Mouse (Mus musculus): ENCODE data around the gene Psmb1. TPM values are rescaled to one million over a fixed set of nuclear protein-coding genes. Genes with fewer than 3 reads are reported as not detected.

Gene Psmb1
- polyA plus RNA-seq, 1 experiment from 2014 or later = 267 TPM

DNA sequence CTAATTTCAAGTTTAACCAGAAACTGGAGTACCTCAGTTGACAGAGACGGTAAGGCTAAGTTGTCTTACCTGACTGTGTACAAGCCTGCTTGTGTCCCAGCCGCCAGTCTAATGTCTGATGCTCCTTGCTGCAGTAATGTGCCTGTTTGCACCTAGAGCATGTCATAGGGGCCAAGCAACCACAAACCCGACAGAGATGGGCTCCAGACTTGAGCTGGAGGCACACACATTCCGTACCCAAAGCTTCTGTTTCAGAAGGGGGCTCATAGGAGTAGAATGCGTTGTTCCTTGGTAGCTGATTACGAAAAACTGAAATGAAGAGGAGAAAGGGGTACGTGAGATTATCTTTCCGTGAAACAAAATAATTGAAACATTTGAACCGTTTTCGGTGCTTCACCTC, 26.8 kb upstream of the Psmb1 start:
- WGBS = 14% methylated on average over 10 of the region's 10 CpGs
- no peak overlapping the region for H3K27ac ChIP-seq
- ATAC-seq = no peak

DNA sequence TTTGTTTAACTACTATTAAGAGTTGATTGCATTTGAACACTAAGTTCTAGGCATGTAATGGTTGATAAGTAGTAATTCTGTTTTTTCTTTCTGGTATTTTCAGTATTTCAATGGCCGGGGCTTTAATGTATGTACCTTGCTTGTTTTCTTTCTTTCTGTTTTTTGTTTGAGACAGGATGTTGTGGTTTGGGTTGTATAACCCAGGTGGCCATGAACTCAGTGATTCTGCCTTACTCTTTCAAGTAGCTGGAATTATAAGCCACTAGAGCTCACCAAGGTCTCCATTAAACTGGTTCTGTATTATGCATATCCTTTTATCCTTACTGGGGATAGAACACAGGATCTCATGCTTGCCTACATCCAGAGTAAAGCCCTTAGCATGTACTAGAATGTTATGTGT, 19.2 kb upstream of the Psmb1 start:
- Histone ChIP-seq H3K36me3 (peaks cover 87% of the 10 kb centered on the region), H3K9me3 (no peaks in the 10 kb centered on the region)
- 100% methylated on average over 1 of the region's 1 CpGs for WGBS

More for the DNA sequence above, 26.8 kb upstream of the Psmb1 start:
- H3K9ac ChIP-seq (replicated peaks) = peak overlapping the region; percentile 94
- H3K4me2 ChIP-seq (replicated peaks) = peak overlapping the region; percentile 62
- H3K4me1 ChIP-seq (replicated peaks) = peaks cover 26% of the 10 kb centered on the region
- no peaks in the 10 kb centered on the region for H3K9me3 ChIP-seq
- no peaks in the 10 kb centered on the region for H3K27me3 ChIP-seq
- H3K36me3 ChIP-seq = peaks cover 36% of the 10 kb centered on the region
- peak overlapping the region; percentile 88 for H3K4me3 ChIP-seq (replicated peaks)

DNA sequence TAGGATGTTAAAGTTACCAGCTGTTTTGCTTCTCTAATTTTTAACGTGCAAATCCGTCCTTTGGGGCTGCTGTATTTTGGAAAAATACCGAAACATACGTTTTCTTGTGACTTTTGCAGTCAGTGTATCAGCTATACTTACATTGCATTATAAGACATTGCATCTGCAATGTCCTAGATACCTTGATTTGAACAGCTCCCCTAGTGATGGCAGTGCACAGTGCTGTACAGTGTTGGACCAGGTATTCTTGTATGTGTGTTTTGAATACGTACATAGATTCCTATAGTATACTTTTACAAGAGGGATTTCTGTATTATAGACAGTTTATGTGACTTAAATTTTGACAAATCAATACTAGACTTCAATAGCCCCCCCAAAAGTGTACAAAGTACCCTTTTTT, 18.6 kb upstream of the Psmb1 start:
- no peak overlapping the region for H3K9ac ChIP-seq (replicated peaks)
- no peak overlapping the region for H3K27ac ChIP-seq
- no peaks in the 10 kb centered on the region for H3K9me3 ChIP-seq
- H3K27me3 ChIP-seq = no peaks in the 10 kb centered on the region
- 98% methylated on average over 5 of the region's 5 CpGs for WGBS
- H3K4me3 ChIP-seq (replicated peaks) = no peak overlapping the region
- no peak for ATAC-seq
- peaks cover 89% of the 10 kb centered on the region for H3K36me3 ChIP-seq
- no peaks in the 10 kb centered on the region for H3K4me1 ChIP-seq (replicated peaks)
- no peak overlapping the region for H3K4me2 ChIP-seq (replicated peaks)

More for the DNA sequence above, 19.2 kb upstream of the Psmb1 start:
- ATAC-seq = no peak
- Histone ChIP-seq H3K4me1 (replicated peaks) (no peaks in the 10 kb centered on the region), H3K4me2 (replicated peaks) (no peak overlapping the region), H3K9ac (replicated peaks) (no peak overlapping the region), H3K27ac (no peak overlapping the region), H3K27me3 (no peaks in the 10 kb centered on the region), H3K4me3 (replicated peaks) (no peak overlapping the region)

DNA sequence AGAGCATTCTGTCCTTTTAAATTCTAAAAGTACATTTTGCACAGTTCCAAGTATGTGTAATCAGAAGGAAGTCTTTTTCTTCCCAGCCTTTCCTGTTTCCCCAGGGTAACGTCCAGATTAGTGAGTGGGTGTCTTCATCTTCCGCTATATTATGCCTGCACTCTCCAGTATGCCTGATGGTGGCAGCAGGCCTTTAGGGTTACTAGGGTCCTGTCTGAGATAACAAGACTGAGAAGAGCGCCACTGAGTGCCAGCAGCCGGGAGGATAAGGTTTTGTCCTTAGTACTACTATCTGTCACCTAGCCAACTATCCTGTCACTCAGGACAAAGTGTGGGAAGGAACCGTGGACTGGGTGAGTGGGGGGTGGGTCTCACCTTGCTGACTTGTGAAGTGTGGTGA, 18.2 kb upstream of the Psmb1 start:
- no peaks in the 10 kb centered on the region for H3K9me3 ChIP-seq
- no peak overlapping the region for H3K4me3 ChIP-seq (replicated peaks)
- WGBS = 77% methylated on average over 5 of the region's 5 CpGs
- peaks cover 88% of the 10 kb centered on the region for H3K36me3 ChIP-seq
- H3K27ac ChIP-seq = no peak overlapping the region
- ATAC-seq = no peak
- no peak overlapping the region for H3K4me2 ChIP-seq (replicated peaks)
- no peak overlapping the region for H3K9ac ChIP-seq (replicated peaks)
- H3K27me3 ChIP-seq = no peaks in the 10 kb centered on the region
- no peaks in the 10 kb centered on the region for H3K4me1 ChIP-seq (replicated peaks)

DNA sequence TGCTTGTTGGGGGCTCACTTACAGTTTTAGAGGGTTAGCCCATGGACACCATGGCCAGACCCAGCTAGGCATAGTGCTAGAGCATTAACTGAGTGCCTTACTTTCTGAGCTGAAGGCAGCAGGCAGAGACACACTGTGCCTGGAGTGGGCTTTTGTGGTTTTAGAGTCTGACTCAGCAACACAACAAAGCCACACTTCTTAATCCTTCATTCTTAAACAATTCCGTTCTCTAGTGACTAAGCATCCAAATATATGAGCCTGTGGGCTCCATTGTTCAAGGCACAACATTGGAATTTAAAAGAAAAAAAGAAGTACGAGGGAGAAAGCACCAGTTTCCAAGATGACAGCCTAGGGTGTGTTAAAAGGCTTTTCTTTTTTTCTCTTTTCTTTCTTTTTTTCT, 11.1 kb upstream of the Psmb1 start:
- no peak for ATAC-seq
- WGBS = 73% methylated on average over 2 of the region's 2 CpGs
- Histone ChIP-seq H3K36me3 (peaks cover 93% of the 10 kb centered on the region), H3K4me2 (replicated peaks) (no peak overlapping the region), H3K27ac (no peak overlapping the region), H3K27me3 (no peaks in the 10 kb centered on the region), H3K4me1 (replicated peaks) (no peaks in the 10 kb centered on the region), H3K9ac (replicated peaks) (no peak overlapping the region), H3K4me3 (replicated peaks) (no peak overlapping the region), H3K9me3 (no peaks in the 10 kb centered on the region)

DNA sequence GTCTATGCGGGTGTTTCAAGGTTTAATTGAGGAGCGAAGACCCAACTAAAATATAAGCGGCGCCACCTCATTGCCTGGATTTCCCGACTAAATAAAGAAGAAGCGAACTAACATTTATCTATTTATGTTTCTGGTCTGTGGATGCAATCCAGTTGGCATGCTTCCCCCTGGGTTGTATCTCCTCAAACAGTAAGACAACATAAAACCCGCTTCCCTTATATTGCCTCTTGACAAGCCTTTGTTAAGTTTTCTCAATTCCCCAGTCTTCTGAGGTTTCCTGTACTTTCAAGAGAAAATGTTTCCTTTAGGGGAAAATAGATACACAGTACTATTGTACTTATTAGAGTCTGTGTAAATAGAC, 818 bp downstream of the Psmb1 start:
- Histone ChIP-seq H3K27me3 (no peaks in the 10 kb centered on the region), H3K9me3 (no peaks in the 10 kb centered on the region), H3K36me3 (peaks cover 23% of the 10 kb centered on the region), H3K4me2 (replicated peaks) (peak overlapping the region; percentile 96), H3K4me3 (replicated peaks) (peak overlapping the region; percentile 96), H3K27ac (peak overlapping the region; percentile 95), H3K4me1 (replicated peaks) (peaks cover 48% of the 10 kb centered on the region), H3K9ac (replicated peaks) (peak overlapping the region; percentile 87; the same call in 1 of the 2 replicates)
- 43% methylated on average over 7 of the region's 7 CpGs for WGBS
- ATAC-seq = no peak

DNA sequence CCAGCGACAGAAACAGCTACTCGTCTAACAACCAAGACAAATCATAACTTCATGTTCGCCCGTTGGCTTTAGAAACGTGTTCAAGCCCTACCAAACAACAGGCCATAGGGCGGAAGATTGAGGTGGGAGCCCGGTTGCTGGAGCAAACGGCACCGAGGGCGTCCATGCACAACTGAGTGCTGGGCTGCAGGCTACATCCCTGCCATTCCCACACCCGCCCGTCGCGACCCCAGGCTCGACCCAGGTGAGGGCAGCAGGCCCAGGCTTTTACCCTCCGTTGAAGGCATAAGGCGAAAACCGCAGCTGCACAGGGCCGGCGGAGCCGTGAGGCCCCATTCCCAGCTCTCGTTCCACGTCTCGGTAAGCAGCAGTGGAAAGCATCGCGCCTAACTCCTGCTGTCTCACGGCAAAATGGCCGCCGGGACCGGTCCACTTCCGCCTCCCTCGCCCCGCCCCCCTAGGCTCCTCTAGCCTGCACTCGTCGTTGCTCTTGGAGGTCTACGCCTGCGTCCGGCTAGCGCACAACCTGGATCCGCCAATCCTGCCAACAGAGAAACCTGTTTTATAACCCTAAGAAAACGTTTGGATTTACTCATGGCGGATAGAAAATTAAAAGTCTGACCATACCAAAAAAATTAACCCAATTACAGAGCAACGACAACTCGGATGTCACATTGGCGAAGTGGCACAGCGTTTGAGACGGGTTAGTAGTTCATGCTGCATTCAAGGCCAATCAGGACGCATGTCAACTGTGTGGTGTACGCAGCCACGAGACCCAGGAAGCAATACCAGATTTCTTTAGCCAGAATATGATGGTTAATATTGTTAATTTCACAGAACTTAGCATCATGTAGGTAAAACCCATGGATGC, 1.4 kb downstream of the Psmb1 start:
- Histone ChIP-seq H3K4me2 (replicated peaks) (peak overlapping the region; percentile 96), H3K4me1 (replicated peaks) (peaks cover 48% of the 10 kb centered on the region), H3K27ac (peak overlapping the region; percentile 95), H3K4me3 (replicated peaks) (peak overlapping the region; percentile 96), H3K9ac (replicated peaks) (peak overlapping the region; percentile 87), H3K9me3 (no peaks in the 10 kb centered on the region), H3K36me3 (peaks cover 27% of the 10 kb centered on the region), H3K27me3 (no peaks in the 10 kb centered on the region)
- WGBS = under 1% methylated on average over 50 of the region's 50 CpGs
- peak; percentile 96 for ATAC-seq

DNA sequence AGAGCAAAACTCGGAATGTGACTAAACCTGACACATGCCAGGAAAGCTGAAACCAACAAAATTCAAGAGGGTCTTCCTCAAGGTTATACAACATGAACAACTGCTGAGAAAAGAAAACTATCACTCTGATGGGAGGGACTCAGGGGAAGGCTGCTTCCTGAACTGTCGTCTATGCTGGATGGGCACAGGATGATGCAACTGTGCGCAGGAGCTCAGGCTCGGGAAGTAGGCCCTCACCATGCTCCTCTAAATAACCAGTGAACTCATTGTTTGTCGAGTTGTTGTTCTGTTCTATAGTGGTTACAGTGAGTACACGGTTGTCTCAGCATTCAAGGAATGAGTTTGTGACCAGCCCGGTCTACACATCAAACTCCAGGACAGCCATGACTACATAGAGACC, 9.0 kb downstream of the Psmb1 start:
- no peak for ATAC-seq
- Histone ChIP-seq H3K4me2 (replicated peaks) (no peak overlapping the region), H3K36me3 (peaks cover 57% of the 10 kb centered on the region), H3K4me3 (replicated peaks) (no peak overlapping the region), H3K9me3 (no peaks in the 10 kb centered on the region), H3K4me1 (replicated peaks) (peaks cover 8% of the 10 kb centered on the region; the same call in 1 of the 2 replicates), H3K9ac (replicated peaks) (no peak overlapping the region), H3K27me3 (no peaks in the 10 kb centered on the region), H3K27ac (no peak overlapping the region)
- 93% methylated on average over 7 of the region's 7 CpGs for WGBS

DNA sequence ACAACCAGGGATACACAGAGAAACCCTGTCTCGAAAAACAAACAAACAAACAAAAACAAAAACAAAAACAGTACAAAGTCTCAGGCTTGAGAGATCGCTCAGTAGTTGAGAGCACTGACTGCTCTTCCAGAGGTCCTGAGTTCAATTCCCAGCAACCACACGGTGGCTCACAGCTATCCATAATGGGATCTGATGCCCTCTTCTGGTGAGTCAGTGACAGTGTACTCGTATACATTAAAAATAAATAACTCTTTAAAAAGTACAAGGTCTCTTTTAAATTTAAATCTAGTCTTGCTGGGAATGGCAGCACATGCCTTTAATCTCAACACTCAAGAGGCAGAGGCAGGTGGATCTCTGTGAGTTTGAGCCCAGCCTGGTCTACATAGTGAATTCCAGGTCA, 26.9 kb downstream of the Psmb1 start:
- H3K4me1 ChIP-seq (replicated peaks) = no peaks in the 10 kb centered on the region
- H3K36me3 ChIP-seq = peaks cover 75% of the 10 kb centered on the region
- no peaks in the 10 kb centered on the region for H3K27me3 ChIP-seq
- no peak overlapping the region for H3K27ac ChIP-seq
- ATAC-seq = no peak
- no peaks in the 10 kb centered on the region for H3K9me3 ChIP-seq
- no peak overlapping the region for H3K9ac ChIP-seq (replicated peaks)
- H3K4me2 ChIP-seq (replicated peaks) = no peak overlapping the region
- WGBS = 93% methylated on average over 4 of the region's 4 CpGs
- H3K4me3 ChIP-seq (replicated peaks) = no peak overlapping the region

DNA sequence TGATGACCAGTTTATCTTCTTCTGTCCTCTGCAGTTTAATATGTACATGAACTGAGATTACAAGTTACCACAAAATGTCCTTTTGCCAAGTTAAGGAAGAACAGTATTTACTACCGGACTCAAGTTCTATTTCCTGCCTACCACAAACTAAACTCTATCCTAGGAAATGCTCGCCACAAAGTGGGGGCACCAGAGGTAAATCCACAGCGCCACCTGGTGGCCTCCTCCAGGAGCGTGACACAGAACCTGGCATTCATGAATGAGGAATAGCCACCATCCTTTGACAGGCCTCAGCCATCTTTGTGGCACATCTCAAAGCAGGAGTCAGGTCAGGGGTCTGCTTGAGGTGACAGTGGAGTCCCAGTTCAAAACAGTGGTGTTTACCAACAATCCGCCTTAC, 31.9 kb downstream of the Psmb1 start:
- peak; percentile 62 for ATAC-seq
- H3K4me3 ChIP-seq (replicated peaks) = no peak overlapping the region

DNA sequence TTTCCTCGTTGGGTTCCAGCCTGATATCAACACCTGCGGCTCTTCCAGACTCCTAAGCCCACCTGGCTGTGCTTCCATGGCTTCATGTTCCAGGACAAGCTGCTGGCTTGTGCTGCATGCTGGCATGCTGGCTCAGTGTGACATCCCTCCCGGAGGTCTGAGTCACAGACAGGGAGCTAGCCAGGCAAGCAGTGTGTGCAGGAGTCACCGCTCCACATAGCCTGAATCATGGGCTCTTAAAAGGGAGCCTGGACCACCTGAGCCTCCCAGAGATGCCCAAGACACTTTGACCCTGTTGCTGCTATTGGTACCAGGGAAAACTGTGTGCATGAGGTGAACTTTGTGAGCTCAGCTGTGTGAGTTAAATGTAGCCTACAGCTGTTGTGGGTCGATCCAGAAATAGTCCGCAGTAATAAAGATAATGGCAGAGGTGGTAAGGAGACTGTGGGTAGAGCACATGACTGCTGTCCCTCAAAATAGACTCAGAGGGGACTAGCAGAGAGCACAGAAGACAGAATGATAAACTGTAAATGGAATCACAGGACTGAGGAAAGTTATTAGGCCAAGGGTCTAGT, 37.5 kb downstream of the Psmb1 start:
- Histone ChIP-seq H3K9me3 (no peaks in the 10 kb centered on the region), H3K4me1 (replicated peaks) (no peaks in the 10 kb centered on the region), H3K4me3 (replicated peaks) (no peak overlapping the region), H3K27ac (no peak overlapping the region), H3K36me3 (peaks cover 3% of the 10 kb centered on the region), H3K27me3 (no peaks in the 10 kb centered on the region), H3K4me2 (replicated peaks) (no peak overlapping the region), H3K9ac (replicated peaks) (no peak overlapping the region)
- ATAC-seq = no peak
- 97% methylated on average over 6 of the region's 6 CpGs for WGBS

More for the DNA sequence above, 31.9 kb downstream of the Psmb1 start:
- peaks cover 30% of the 10 kb centered on the region for H3K36me3 ChIP-seq
- no peak overlapping the region for H3K27ac ChIP-seq
- H3K9ac ChIP-seq (replicated peaks) = no peak overlapping the region
- no peaks in the 10 kb centered on the region for H3K27me3 ChIP-seq
- no peaks in the 10 kb centered on the region for H3K9me3 ChIP-seq
- WGBS = 23% methylated on average over 5 of the region's 5 CpGs
- no peak overlapping the region for H3K4me2 ChIP-seq (replicated peaks)
- H3K4me1 ChIP-seq (replicated peaks) = no peaks in the 10 kb centered on the region

DNA sequence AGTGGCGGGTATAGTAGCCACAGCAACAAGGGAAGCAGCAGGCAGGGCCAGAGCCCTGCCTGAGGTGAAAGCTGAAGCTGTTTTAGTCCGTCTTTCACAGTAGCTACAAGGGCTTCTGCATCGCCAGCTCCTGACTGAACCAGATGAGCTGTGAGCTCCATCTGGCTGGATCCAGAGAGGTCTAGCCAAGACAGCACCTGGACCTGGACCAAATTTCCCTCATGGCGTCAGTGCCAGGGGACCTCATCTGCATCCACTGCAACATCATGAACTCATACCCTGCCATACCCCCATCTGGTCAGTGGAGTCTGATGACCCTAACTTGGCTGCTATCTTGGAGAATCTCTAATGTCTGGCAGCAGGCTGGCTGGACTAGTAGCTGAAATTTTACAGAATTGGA, 39.8 kb downstream of the Psmb1 start:
- Histone ChIP-seq H3K4me1 (replicated peaks) (no peaks in the 10 kb centered on the region), H3K36me3 (no peaks in the 10 kb centered on the region; the same call in 1 of the 2 replicates), H3K4me3 (replicated peaks) (no peak overlapping the region), H3K4me2 (replicated peaks) (no peak overlapping the region), H3K27me3 (no peaks in the 10 kb centered on the region), H3K27ac (no peak overlapping the region), H3K9me3 (no peaks in the 10 kb centered on the region), H3K9ac (replicated peaks) (no peak overlapping the region)
- no peak for ATAC-seq
- 90% methylated on average over 4 of the region's 4 CpGs for WGBS

Data from midbrain, embryonic 13.5 days (tissue).